Mouse (Mus musculus) heart, adult 2 months (tissue): ENCODE results near the gene Sesn1.
A peak's percentile ranks its signal among the peaks of the same experiment; 100 is the strongest.

Source experiments
- CTCF ChIP-seq: fragments of 200-600 bp; IDR thresholded peaks from 2 replicates; pipeline ENCODE4 v1.8.1; 2022; ENCODE audit warnings: antibody characterized with exemption, mild to moderate bottlenecking, moderate library complexity
- EP300 ChIP-seq: fragments of 200-500 bp; IDR thresholded peaks from 2 replicates; pipeline ENCODE4 v1.6.1; 2011; ENCODE audit warnings: low read depth, low read length, control low read depth; ENCODE audit not compliant: insufficient read depth
- POLR2A ChIP-seq: fragments of 200-500 bp; IDR thresholded peaks from 2 replicates; pipeline ENCODE4 v1.6.1; 2011; ENCODE audit warnings: mild to moderate bottlenecking, low read depth, low read length, control low read depth; ENCODE audit not compliant: insufficient read depth

DNA sequence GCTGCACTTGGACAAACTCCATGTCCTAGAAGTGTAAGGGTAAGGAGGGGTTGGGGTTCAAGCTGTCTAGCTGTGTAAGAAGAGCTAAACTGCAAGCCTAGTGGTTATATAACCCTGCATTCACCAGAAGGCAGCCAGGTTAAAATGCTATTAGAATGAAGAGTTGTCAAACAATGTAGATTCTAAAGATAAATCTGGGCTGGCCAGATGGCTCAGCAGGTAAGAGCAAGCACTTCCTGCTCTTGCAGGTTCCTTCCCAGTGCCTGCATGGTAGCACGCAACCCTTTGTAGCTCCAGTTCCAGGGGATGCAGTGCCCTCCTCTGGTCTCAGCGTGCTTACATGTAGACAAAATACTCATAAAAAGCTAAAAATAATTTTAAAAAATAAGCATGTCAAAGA, 24.4 kb downstream of the Sesn1 start:
- TF ChIP-seq CTCF (peak; percentile 28), EP300 (no peak), POLR2A (no peak)
